Mouse (Mus musculus): ENCODE measurements around the gene Dnajc15.

Dnajc15 gene

GRCm38 (mm10) chr14:77794285-77794949 is 80.5 kb downstream of the Dnajc15 start:
- DNase-seq = no peak

- DNase-seq = no peak
Measured at GRCm38 (mm10) chr14:77792998-77793397, 81.9 kb downstream of the Dnajc15 start.

GRCm38 (mm10) chr14:77783217-77783616 is 91.7 kb downstream of the Dnajc15 start:
- DNase-seq = peak; percentile 43 to 52

- no peak for DNase-seq
Measured at GRCm38 (mm10) chr14:77777365-77777764, 97.6 kb downstream of the Dnajc15 start.

- no peak for DNase-seq
Measured at GRCm38 (mm10) chr14:77776005-77776531, 98.9 kb downstream of the Dnajc15 start.

- DNase-seq = no peak
Measured at GRCm38 (mm10) chr14:77773331-77773730, 101.6 kb downstream of the Dnajc15 start.

- no peak for DNase-seq
Measured at GRCm38 (mm10) chr14:77771626-77772025, 103.3 kb downstream of the Dnajc15 start.

Data from cerebellum, postnatal 10 days (tissue).